Mouse (Mus musculus) kidney, adult 8-10 months (tissue): ENCODE data around the gene Ptrh2.

Experiments used
- DNase-seq, 2 experiments: peaks; one replicate each; pipeline ENCODE4 v3.0.0; 2022

Ptrh2 gene

DNA sequence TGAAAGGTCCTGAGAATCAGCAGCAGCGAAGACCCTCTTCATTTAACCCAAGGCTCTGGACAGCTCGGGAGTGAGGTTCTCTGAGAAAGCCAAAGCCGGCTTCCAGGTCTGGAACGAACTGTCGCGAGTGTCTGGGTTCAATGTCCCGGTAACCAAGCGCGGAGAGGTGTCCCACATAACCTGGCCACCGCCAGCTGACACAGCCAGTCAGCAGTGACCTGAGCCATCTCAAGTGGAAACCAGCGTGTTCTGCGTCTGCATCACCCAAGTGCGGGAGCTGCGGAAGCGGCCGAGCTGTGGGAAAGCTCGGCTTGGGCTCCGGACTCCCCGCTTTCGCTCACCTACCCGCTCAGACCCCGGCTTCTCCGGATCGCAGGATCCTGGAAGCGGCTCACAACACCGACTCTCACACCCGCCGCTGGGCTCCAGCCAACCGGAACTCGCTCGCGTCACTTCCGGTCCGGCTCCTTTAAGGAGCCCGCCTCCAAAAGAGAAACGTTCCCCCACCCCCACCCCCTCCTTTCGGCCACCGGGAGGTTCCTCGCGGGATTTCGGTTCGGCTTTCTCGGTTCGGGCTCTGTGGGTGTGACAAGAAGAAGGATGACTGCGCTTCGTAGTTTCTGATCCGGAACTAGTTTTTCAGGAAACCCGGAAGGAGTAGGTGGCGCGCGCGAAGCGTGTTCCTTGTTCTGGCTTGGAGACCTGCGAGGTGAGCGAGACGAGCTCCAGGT, at the start of gene Ptrh2, which contains the start of gene Vmp1:
Gene Ptrh2 (plus strand): TSS at position 591 of the 731 bp plus-strand sequence.
Gene Vmp1 (minus strand): TSS at position 442 of the 731 bp plus-strand sequence.
- DNase-seq = peak; percentile 92 to 94

DNA sequence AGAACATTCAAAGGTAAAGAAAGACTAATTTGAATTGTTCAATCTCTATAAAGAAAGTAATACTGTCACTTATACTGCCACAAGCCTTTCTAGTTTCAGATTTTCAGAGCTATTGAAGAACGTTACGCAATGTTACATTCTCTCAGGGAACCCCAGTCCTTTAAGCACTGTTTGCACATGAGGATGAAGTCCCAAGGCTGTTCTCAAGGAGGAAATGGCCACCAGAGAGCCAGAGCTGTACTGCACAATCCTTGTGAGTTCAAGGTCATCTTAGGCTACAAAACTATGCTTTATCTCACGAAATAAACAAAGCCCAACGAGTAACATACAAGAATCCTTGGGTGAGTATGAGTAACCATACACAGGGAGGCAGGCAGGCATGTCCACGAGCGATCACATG, 49.4 kb upstream of the Ptrh2 start:
- no peak for DNase-seq

GRCm38 (mm10) chr11:86637697-86638096, 46.1 kb upstream of the Ptrh2 start:
- no peak for DNase-seq

DNA sequence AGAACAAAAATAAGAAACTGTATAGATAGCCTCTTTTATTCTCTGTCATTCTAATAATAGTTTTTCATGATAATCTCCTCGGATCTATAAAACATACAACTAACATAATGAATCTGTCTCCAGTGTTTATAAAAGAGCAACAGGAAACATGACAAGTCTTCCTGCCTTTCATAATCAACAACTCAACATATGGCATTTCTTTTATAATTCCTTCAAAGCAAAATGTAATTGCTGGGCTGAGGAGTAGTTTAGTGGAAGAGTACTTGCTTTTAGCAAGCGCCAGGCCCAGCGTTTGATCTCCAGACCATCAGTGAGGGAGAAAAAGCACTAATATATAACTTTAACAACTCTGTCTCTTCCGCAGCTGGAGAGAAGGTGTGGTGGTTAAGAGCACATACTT, 42.1 kb upstream of the Ptrh2 start:
- DNase-seq = no peak

DNA sequence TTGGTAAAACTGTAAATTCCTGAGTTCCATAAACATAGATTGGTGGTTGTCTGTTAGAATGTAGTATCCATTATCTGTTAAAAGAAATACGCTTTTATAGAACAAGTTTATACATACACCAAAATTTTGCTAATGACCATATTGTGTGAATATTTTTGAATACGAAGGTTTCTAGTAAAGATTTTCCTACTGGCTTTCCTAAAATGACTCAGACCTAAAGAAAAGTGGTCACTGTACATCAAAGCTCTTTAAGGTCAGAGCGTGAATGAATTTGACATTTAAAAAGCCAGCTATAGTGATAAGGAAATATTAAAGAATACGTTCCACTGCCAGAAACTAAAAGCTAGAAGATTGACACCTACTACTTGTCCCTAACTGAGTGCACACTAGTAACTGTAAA, 39.2 kb upstream of the Ptrh2 start:
- no peak for DNase-seq

DNA sequence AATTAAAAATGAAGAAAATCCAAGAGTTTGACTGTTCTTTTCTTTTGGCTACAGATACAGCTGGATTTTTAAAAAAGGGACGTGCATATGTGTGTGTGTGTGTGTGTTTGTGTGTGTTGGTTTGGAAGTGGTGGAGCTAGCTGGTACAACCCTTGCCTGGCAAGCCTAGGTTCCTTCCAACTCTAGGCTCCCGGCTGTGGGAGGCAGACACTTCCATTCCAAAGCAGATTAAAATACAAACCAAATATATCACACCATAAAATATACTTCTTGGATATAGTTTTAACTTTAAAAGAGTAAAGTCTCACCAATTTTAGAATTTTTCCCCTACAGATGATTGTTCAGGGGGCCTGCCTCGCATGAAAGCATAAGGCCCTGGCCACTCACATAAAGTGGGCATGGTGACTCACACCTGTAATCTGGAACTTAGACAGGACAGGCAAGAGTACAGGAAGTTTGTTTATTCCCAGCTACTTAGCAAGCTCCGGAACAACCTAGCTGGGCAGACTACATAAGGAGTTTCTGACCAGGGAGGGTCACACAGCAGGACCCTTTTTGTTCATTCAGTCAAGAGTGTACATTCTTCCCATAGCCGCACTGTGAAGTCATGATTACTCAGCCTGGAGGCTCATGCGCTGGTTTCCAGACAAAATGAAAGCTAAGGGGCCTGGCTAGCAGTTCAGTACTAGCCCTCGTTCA, 37.5 kb upstream of the Ptrh2 start:
- no peak for DNase-seq

- no peak for DNase-seq
Measured at GRCm38 (mm10) chr11:86646885-86647459, 36.8 kb upstream of the Ptrh2 start.

GRCm38 (mm10) chr11:86647706-86648447, 35.9 kb upstream of the Ptrh2 start:
- no peak for DNase-seq

- no peak for DNase-seq
Measured at GRCm38 (mm10) chr11:86649542-86649941, 34.2 kb upstream of the Ptrh2 start.

GRCm38 (mm10) chr11:86650676-86651075, 33.1 kb upstream of the Ptrh2 start:
- DNase-seq = no peak

- DNase-seq = no peak
Measured at GRCm38 (mm10) chr11:86652578-86652979, 31.2 kb upstream of the Ptrh2 start.

DNA sequence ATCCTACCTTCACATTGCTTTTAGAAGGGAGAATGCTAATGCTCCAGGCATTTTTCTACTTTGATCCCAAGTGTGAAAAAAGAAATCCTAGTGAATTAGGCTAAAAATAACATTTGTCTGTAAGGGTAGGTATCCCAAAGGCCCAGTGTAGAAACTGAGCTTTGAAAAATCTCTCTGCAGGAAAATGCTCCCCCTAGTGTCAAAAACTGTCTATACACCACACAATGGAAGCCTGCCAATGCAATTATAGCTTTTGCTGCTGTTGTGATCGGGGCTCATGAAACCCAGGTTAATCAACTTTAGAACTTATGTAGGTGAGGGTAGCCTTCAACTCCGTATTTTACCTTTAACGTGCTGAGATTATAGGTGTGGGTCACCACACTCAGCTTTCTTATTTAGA, 30.3 kb upstream of the Ptrh2 start:
- peak; percentile 43 to 70 for DNase-seq

DNA sequence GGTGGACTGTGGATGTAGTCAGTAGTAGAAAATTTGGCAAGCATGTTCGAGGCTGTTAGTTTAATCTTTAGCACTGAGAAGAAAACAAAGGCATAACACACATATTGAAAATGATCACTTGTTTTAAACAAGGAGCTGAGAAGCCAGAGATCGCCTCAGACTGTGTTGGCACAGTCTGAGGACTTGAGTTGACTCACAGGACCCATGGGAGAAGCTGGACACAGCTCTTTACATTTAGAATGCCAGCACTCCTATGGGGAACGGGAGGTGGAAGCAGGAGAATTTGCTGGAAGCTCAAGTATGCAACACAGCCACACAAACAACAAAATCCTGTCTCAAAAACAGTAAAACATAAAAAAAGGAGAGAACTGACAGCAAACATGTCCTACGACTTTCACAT, 29.7 kb upstream of the Ptrh2 start:
- DNase-seq = no peak

DNA sequence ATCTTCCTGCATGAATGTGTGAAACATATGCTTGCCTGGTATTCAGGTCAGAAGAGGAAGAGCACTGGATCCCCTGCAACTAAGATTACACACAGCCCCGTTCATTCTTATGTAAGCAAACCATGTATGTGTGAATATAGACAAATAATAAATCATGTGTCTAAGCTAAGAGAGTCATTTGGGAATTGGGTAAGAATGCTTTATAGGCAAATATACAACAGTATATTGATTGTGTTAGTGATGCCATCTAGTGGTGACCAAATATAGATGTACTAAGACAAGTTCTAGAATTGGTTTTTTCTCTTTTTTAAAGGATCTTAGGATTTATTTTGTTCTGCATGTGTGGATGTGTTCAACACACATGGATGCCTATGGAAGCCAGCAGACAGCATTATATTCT, 28.1 kb upstream of the Ptrh2 start:
- DNase-seq = no peak

- DNase-seq = no peak
Measured at GRCm38 (mm10) chr11:86656849-86657567, 26.8 kb upstream of the Ptrh2 start.

DNA sequence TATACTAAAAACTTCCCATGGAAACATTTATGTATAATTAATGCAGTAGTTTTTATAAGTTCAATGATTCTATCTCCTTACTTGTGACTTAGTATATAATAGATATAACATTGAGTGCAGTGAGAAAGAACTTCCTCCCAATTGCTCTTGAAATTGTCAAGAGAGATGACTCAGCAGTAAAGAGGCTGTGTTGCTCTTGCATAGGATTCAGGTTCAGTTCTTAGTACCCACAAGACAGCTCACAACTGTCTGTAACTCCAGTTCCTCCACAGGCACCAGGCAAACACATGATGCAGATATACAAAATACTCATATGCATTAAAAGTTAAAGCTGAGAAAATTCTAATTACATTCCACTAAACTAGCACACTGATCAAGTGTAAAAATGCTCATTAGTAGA, 25.9 kb upstream of the Ptrh2 start:
- DNase-seq = no peak

- DNase-seq = no peak
Measured at GRCm38 (mm10) chr11:86662986-86663895, 20.5 kb upstream of the Ptrh2 start.

DNA sequence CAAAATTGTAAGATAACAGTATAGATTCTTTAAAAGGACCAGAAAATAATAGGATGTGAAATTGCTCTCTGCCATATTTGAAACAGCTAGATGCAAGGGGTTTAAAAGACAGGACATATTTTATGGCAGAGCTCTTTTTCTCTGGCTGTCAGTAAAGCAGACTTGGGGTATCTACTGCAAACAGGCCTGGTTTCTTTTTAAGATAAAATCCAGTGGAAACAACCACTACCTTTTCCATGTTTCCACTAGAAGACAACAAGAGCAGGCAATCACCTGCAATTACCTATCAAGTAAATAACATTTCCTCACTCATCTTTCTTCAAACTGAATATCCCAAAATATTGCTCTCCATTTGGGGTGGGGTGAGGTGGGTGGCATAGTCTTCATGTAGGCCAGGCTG, 19.8 kb upstream of the Ptrh2 start:
- no peak for DNase-seq

DNA sequence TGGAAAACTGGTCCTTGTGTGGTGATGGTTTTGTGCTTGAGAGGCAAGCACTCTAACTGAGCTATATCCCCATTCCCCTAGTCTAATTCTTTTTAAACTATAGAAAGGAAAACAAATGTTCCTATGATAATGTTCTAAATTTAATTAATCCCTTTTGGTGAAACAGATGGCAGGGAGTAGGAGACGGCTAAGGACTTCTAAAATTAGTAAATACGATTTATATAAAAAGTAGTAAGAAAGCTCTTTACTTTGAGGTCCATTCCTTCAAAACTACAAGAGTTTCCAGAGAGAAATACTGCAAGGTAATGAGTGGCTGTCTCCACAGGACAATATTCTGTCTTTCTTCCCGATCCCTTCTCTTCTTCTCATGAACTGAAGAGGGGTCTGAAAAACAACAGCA, 19.4 kb upstream of the Ptrh2 start:
- DNase-seq = no peak

DNA sequence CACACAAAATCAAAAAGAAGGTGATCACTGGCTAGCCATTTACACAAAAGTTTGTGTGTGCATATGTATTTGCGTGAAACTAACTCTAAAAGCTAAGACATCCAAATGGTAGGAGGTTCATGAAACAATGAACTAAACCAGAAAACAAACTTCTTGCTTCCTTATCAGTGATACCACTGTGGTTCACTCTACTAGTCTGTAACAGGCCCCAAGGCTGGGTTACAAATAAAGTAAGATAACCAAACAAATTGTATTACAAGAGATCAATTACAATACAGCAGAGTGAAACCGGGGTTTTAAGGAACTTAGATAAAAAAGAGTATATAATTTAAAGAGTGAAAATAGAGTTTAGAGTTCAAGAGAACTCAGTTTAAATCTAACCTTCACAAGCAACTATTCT, 16.2 kb upstream of the Ptrh2 start:
- DNase-seq = no peak

GRCm38 (mm10) chr11:86668169-86668568, 15.6 kb upstream of the Ptrh2 start:
- no peak for DNase-seq
